Mouse (Mus musculus) urinary bladder, adult 2 months (tissue): Measurements from ENCODE around the gene Nhej1. TPM values are rescaled to one million over a fixed set of nuclear protein-coding genes. Genes with fewer than 3 reads are reported as not detected.

ENCODE experiments used
- DNase-seq: peaks from one replicate; pipeline ENCODE4 v3.0.0; 2022; ENCODE audit warnings: low spot score
- polyA plus RNA-seq: library from polyadenylated mRNA; depleted of rRNA; stranded (reverse); fragments of >200 nt; gene quantifications from 2 replicates; pipeline ENCODE4 v1.2.3, GENCODE M21; 2012

Gene Nhej1
- polyA plus RNA-seq, 1 experiment = 4.3 TPM

DNA sequence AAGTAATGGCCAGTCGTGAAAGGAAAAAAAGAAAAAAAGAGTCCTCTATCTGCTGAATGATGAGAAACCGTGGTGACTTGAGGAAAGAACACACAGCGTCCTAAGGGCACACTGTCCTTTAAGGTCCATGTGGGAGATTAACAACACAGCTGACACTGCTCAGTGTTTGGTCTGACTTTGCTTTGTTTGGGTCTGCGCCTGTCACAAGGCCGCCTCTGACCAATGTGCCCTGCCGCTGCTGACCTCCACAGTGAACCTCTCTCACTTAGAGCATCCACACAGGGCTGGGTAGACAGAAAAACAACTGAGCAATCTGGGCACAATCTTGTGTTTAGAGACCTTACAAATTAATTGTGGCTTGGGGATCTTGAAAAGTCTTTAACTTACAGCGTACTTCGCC lies 148.0 kb downstream of the Nhej1 start:
- no peak for DNase-seq

DNA sequence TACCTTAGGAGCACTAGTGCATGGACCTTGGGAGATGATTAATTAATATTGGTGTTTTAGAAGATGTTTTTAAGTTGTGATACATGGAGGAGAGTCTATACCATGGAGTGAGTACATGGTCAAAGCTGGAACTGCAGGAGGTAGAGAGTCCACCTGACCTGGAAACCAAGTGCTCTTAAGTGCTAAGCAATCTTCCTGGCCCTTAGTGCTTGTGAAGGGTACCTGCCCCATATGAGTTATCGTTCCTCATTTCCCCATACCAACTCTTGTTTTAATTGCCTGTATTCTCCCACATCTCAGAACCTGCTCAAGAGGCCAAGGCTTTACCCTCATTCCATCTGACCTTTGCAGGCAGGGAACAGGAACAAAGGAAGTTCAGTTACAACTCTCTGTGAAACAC lies 149.1 kb downstream of the Nhej1 start:
- no peak for DNase-seq

DNA sequence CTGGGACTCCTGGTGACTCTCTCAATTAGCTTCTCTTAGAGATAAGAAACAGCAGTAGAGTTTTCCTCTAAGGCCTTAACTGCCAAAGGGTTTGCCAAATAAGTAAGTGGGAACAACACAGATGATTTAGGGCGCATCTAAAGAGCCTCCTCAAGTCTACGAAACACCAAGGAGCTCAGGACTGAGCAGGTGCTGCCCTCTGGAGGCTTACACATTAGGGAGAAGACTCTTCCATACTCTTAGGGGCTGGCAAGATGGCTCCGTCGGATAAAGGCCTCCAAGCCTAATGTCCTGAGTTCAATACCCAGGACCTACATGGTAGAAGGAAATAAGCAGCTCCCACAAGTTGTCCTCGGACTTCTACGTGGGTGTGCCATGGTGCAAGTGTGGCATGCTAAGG lies 151.4 kb downstream of the Nhej1 start:
- no peak for DNase-seq

DNA sequence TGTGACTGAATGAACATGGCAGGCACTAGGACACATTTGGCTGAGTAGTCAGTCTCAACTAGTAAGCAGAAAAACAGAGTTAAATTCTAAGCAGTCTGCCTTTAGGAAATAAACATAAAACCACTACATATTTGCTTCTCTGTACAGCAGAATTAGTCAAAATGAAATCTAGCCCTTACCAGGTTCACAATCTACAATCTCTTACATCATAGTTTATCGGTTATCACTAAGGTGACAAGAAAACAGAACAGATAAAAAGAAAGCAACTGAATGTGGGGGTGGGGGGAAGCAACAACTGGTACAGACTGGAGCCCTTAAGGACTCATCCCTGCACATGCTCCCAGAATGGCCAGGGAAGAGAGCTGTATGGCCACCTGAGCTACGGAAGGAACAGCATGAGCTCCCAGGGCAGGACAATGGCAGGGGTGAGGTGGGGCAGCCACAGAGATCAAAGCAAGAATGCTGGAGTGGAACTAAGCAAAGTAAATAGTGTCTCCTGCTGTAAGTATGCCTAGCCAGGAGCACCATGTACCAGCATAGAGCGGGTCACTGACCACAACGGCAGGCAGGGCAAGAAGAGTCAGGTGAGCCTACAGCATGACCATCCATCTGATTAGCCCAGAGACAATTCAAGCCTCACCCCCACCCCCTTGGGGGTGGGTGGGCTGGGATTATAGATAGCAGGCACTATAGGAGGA lies 153.5 kb downstream of the Nhej1 start:
- no peak for DNase-seq

DNA sequence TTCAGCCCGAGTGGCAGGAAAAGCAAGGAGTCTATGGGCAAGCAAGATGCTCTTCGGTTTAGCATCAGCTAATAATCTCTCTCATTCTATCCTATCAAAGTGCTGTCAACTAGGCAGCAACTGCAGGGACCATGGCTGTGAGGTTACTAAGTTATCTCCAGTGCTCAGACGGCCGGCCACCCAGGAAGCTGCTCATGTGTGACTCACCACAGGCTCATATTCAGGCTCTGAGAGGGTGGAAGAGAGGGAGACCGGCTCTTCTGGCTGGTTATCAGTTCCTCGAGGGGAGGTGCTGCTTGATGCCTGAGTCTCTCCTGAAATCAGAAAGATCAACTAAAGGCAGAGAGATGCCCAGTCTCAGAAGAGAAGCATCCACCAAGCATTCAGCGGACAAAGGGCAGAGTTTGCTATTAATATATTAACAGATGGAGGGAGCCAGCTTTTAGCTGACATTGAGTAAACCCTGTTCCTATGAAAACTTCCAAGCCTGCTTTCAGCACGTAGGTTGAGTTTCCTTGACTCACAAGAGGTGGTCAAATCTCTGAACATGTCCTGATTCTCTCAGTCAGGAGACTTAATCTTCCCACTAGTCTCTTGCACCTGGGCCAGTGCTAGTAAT lies 156.9 kb downstream of the Nhej1 start:
- no peak for DNase-seq

DNA sequence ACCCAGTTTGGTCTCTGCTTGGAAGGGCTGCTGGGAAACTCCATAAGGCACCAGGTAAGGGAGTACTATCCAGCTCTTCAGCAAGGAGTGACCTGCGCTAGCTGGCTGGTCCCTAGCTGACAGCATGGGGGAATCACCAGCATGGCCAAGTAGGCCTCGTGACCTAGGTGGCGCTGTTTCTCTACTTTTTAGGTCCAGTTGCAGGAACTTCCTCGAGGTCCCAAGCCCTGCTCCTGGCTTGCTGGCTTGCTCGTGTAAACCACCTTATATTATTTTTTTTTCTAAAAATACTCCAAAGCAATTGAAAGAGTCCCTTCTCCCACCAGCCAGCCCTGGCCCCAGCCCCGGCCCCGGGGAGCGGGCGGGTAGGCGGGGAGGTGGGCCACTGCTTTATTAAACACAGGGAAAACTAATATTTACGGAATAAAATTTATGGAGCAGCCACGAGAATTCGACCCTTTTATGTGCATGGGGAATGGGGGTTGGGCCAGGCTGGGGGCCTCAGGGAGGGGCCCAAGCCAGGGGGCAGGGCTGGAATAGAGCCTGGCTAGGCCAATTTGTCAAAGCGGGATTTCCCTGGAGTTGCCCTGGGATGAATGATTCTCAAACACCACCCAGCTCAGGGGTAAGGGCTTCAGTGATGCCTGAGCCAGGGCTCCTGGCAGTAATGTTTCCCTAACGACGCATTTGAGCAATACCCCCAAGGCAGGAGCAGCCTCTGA lies 160.3 kb downstream of the Nhej1 start:
- DNase-seq = peak; percentile 58

DNA sequence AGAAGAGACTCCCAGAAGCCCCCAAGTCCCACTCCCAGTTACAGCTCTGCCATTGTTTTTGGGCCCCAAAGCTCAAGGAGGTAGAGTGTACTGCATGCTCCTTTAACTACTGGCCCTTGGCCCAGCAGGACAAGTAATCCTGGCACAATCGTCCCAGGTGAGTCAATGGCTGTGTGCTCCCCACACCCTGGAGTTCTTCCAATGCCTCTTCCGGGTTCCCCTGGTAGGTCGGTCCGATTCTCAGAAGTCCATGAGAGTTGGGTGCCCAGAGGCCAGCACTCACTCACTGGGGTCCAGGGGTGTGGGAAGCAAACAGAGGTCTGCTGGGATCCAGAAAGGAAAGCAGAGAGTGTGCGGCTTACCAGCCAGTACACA lies 162.2 kb downstream of the Nhej1 start:
- no peak for DNase-seq

DNA sequence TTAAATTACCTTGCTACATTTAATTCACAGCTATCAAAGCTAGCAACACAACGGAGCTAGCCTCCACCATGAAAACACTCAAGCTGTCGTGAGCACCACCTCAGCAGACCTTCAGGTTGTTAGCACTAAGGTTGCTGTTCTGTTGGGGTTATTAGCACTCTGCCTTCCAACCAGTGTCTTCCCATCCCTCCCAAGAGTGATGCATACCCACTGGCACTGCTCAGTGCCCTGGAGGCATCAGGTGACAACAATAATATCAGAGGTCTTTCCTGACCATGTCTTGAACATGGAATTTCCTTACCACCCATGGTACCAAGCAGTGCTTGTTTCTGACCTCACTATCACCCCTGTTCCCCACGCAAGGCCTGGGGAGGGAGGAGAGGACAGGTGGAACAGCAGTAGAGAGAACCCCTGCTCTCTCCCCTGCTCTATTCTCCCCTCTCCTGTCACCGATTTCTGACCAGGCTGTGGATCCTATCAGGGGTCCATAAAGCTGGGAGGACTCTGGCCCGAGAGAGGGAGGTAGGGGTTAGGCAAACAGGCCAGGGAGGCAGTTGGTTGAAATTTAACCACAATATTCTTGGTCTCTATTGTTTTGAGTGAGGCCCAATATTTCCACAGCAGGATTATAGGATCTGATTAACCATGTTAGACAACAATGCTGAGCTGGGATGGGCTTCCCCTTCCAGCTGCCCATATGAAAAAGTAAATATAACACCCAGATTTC lies 162.7 kb downstream of the Nhej1 start:
- DNase-seq = no peak

DNA sequence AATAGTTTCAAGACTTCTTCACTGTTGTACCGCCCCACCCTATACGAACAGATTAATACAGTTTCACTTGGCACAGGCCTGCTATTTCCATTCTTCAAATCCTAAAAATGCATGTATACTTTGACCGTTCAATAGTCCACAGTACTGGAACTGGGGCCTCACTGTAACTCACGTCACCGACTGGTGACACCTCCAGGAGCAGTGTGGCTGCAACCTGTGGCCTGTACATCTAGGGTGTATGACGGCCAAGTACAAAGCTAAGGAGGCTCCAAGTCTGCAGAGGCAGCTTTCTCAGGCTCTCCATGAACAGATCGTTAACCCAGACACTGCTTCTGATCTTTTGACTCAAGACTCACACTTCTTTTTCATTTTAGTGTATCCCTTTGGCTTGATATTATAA lies 163.3 kb downstream of the Nhej1 start:
- no peak for DNase-seq

DNA sequence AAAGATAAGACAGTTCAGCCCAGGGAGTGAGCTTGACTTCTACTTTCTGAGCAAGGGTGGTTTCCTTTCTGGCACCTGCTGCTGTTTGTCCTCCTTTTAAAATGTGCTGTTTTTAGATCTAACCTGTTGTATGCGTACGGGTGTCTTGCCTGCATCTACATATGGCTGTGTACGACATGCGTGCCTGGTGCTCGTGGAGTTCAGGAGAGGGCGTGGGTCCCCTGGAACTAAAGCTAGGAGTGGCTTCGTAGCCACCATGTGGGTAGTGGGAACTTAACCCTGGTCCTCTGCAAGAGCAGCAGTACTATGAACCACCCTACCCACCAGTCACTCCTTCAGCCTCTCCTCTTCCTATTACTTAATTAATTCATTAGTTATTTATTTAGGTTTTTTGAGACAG lies 164.9 kb downstream of the Nhej1 start:
- no peak for DNase-seq

DNA sequence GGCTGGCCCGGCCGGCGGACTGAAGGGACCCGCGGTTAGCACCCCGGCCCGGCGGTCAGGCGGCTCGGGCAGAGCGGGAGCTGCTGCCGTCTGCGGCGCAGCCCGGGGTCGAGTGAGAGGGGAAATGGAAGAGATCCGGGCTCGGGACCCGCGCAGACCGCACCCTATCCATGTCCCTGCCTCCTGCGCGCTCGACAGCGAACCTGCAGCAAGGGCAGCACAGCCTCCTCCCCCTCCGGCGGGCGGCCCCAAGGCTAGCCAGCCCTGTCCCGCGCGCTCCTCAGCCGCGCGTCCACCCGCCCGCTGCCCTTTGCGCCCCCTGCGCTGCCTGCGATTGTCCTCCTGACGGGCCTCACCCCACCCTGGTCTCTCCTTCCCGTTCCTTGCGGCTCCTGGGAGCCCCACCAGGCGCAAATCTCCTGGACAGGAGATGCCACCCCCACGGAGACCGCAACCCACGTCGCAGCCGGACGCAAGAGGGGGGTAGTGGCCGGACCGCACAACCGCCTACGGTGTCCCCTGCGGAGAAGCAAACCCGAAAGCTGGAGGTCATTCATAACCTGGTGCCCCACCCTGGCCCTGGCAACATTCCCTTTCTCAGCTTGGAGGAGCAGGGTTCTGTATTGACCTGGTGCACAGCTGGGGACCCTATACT lies 173.3 kb downstream of the Nhej1 start, which contains the start of gene Ihh:
TSS of gene Ihh (minus strand) at position 117 of the 655 bp plus-strand sequence.
- DNase-seq = no peak

DNA sequence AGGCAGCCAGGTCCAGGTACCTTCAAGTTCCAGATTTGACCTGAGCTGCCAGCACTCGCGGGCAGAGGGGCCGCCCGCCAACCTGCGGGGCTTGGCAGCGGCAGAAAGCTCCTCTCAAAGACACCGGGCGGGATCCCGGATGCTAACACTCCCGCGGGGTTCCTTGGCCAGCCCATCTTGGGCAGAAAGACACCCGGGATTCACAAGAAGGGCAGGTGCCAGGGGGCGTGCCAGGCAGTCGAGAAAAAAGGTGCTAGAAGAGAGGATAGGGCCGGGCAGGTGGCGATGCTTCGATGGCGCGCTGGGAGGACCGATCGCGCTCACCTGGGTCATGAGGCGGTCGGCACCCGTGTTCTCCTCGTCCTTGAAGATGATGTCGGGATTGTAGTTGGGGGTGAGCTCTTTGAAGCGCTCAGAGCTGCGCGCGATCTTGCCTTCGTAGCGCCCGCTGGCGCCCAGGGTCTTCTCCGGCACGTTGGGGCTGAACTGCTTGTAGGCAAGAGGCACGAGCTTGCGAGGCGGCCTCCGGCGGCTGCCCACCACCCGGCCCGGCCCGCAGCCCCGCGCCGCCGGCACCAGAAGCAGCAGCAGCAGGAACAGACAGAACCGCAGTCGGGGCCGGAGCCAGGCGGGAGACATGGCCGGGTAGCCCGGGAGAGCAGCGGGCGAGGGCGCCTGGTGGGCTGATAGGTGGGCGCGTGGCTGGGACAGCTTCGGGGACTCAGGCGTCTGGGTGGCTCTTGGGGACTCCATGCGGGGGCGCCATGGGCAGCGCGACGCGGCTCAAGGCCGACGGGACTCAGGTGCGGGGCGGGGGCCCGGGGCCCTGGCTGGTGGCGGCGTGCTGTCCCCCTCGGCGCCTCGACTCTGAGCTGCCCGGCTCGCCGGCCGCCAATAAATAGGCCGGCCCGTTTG lies 174.2 kb downstream of the Nhej1 start:
- DNase-seq = no peak

DNA sequence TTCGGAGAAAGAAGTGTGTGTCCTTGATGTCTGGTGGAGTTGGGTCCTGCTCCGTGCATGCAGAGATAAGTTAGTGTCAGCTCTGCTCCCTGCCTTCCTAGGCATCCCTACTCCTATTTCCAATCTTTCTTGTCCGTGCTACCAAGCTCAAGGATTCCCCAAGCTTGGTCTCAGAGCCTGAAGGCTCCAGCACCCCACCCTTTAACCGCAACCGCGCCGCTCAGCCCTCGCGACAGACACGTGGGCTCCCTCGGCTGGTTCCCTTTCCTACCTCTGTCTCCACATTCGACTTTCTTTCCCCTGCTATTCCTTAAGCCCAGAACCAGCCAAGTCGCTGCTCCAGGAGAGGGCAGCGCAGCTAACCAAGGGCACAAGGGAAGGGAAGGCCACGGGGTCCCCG lies 174.9 kb downstream of the Nhej1 start:
- no peak for DNase-seq

DNA sequence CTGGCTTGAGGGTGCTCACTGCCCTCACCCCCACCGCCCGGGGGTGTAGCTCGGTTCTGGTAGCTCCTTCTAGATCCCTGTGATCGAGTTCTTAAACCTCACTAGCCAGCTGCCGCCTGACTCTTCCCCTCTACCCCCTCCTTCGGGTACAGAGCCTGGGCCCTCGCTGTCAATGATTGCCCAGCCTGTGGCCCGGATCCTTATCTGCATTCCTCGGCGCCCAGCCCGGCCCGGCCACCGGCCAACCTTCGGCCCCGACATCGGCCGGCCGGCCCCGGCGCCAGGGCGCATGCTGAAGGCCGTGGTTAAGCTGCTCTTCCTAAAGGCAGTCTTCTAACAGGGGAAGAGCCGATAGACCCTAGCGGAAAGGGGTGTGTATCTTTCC lies 175.3 kb downstream of the Nhej1 start:
- no peak for DNase-seq

DNA sequence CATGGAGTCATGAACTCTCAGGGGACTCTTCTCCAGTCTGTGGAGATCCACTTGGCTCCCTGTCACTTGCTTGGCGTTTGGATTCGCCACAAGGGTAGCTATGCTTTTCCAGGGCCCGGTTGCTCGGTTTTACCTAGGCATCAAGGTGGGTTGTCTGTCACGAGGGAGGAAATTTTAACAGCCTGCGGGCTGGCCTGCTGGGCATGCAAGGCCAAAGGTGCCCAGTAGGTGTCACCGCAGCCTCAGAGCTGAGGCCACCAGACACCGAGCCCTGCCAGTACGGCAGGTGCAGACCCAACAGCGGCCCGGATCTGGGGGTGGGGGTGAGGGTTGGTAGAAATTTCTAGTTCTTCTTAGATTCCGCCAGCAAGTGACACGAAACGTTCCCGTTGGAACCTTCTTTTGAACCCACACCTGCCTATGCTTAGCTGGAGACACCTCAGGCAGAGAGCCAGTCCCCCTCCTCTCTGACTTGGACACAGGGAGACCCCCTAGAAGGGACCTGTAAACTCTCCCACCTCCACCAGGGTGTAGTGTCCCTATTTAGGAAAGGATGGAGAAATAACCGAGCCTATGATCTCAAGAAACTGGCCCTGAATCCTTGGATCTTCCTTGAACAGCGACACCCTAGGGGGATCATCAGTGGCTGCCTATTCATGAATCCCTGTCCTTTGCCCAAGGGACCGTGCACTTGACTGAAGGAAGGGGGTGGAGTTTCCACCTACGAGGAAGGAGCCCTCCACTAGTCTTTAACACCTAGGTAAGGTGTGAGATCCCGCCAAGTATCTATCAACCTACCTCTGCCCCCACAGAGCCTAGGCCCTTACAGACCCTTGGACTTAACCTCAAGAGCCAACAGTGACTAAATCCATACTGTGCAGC lies 176.0 kb downstream of the Nhej1 start:
- peak; percentile 63 for DNase-seq

DNA sequence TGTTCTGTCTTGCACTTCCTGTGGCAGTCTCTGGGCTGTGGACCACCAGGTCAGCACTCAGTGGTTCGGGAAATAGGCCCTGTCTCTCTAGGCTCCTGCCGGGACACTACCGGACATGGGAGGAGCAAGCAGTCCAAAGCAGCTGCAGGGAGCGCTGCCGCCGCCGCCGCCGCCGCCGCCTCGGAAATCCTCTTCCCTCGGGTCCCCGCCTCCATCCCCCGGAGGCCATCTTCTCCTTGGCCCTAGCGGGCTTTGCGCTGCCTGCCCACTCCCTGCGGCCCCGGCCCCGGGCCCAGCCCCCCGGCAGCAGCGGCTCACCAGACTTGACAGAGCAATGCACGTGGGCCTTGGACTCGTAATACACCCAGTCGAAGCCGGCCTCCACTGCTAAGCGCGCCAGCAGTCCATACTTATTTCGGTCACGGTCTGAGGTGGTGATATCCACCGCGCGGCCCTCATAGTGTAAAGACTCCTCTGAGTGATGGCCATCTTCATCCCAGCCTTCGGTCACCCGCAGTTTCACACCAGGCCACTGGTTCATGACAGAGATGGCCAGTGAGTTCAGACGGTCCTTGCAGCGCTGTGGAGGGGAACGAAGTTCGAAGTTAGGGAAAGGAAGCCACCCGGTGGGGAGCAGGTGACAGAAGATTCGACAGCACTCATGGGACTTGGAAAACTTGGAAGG lies 176.9 kb downstream of the Nhej1 start:
- no peak for DNase-seq

DNA sequence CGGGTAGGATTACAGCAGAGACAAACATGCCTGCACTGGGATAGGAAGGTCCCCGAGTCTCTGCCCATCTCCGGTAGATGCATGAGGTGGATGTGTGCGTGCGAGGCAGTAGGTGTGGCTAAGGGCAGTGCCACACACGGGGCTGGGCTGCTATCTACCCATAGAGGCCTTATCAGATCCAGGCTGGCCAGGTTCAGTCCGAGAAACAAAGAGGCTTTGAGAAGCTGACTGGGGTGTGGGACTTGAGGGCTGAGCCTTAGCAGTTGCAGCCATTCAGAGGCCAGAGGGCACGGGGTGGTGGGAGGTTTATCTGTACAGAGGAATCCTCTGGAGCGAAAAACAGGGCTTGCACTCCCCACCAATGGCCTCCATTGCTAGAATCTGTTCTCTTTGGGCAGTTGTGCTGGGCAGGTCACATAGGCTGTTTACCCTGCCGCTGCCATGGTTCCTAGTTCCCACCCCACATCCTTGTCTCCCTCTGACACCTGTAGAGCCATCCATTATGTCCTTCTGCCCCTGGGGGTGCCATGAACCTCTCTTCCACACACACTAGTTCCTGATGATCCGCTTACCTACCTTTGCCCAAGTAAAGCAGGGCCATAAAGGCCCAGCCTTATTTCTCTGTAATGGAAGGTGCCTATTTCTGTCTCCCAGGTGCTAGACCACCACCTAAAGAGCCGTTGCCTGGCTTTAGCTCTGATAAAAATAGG lies 183.2 kb downstream of the Nhej1 start:
- DNase-seq = no peak

DNA sequence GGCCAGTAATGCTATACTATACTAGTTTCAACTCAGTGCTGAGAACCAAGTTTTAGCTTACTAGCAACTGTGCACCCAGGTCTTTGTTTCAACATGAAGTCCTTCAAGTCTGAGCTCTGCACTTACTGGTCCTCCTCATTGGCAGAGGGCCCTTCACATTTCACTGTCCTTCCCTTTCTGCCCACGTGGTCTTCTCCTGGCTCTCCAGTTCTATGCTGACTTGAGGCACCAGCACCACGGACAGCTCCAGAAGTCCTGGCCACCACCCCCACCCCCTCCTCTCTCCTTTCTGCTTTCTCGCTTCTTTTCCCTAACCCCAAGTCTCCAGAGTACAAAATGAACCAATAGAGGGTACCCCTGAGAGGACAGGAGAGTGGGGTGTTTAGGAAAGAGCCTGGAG lies 185.2 kb downstream of the Nhej1 start:
- no peak for DNase-seq
